Comparison of ENCODE assay signal across 21 mouse cellular contexts in the genomic region with DNA sequence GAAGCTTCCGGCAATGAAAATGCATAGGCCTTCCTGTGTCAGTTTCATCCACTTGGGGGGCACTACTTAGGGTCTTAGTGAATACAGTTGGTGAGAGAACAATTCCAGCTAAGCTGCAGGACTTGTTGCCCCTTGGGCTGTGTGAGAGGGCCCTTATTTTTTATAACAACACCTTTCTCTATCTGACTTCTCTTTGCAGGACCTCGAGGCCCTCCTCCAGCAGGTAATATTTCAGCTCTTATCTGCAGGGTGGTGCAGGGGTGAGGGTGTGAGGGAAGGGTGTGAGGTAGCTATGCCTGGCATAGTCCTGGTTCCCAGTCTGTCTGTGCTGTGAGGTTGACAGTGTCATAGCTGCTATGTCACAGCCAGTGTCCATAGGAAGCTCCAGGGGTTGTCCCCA. TPM values are rescaled to one million over a fixed set of nuclear protein-coding genes. Genes with fewer than 3 reads are reported as not detected.
A peak's percentile ranks its signal among the peaks of the same experiment; 100 is the strongest.
DNase-seq lines count a peak whose midpoint lies in the region; TF ChIP-seq lines count a peak whose summit lies in the region.
"Had no signal": no experiment of that assay in that cellular context is flagged by ENCODE, and none has a peak within 500 bp of the region (broad histone marks: within the 10 kb centered on the region; RNA-seq: fewer than 3 reads in every experiment).

No protein-coding gene starts in this region.

- intact Hi-C loops in heart, postnatal 10 days (cut with DNase I) = no loop called here

- H3K4me1 ChIP-seq in spleen, adult 2 months (ENCODE audit: control insufficient read depth, insufficient read depth, insufficient read length) = peaks cover 6% of the 10 kb centered on the region; the same call in 1 of the 2 replicates

- H3K4me3 ChIP-seq in spleen, adult 2 months (ENCODE audit: extremely low read depth, insufficient read depth, insufficient read length) = no peak overlapping the region

- TF ChIP-seq CTCF in spleen, adult 2 months (IDR thresholded peaks at IDR 0.05; ENCODE audit: extremely low read depth, insufficient read depth, insufficient read length, insufficient replicate concordance) = no peak

- peak overlapping the region; percentile 59 for H3K27ac ChIP-seq in spleen, adult 2 months (ENCODE audit: insufficient read depth, low read length)

- WGBS in spleen, adult 2 months = 82% methylated on average over 2 of the region's 2 CpGs

- H3K36me3 ChIP-seq in spleen, adult 2 months (ENCODE audit: control insufficient read depth, insufficient read depth, low read length) = peaks cover 47% of the 10 kb centered on the region
- H3K36me3 ChIP-seq: G1E had no signal

- DNase-seq in heart, adult 11 months = peak; percentile 71
- DNase-seq in heart, postnatal 10 days = no peak
- DNase-seq in spleen, adult 2 months (ENCODE audit: low read depth in 1 of 2, low spot score in 2 of 2) = no peak
- DNase-seq in spleen, postnatal 14 days (ENCODE audit: low spot score in 2 of 2) = no peak
- DNase-seq: adrenal gland, adult 2 months; adrenal gland, adult 8-10 months; adrenal gland, postnatal 10 days; adrenal gland, postnatal 14 days; adrenal gland, postnatal 25 days; adrenal gland, postnatal 36 days; cerebellum, adult 11 months; cerebellum, adult 11-12 months; cerebellum, adult 18-20 months had no signal

- H3K27me3 ChIP-seq in spleen, adult 2 months (ENCODE audit: control insufficient read depth, insufficient read depth, low read length) = no peaks in the 10 kb centered on the region
- H3K27me3 ChIP-seq: CH12.LX had no signal

- TF ChIP-seq POLR2A in spleen, adult 2 months (IDR thresholded peaks at IDR 0.05; ENCODE audit: low read depth, low read length) = no peak

RNA-seq across cellular contexts. Expression of a gene that starts 10.8 kb away (rescaled TPM):
- total RNA-seq in heart, postnatal 10 days (2021) = 1 to 10 TPM; 4.4 to 4.7 TPM
- polyA plus RNA-seq in spleen, adult 2 months (2012; rRNA removed) = 5,504 and 8,483 TPM in 2 replicates
- total RNA-seq: MEL had no signal
- polyA plus RNA-seq: C2C12 had no signal

RNA-seq across cellular contexts. Expression of a gene that starts 19.4 kb away (rescaled TPM):
- 1 to 10 TPM; 4.9 to 5.4 TPM for total RNA-seq in heart, postnatal 10 days (2021)
- polyA plus RNA-seq in spleen, adult 2 months (2012; rRNA removed) = 1,846 and 1,869 TPM in 2 replicates
- total RNA-seq: G1E, MEL had no signal
- polyA plus RNA-seq: C2C12, G1E, Patski had no signal

RNA-seq across cellular contexts. Expression of a gene that starts 29.6 kb away (rescaled TPM):
- under 1 TPM; 0.77 to 0.92 TPM for total RNA-seq in heart, postnatal 10 days (2021)
- 318 and 334 TPM in 2 replicates for polyA plus RNA-seq in spleen, adult 2 months (2012; rRNA removed)
- total RNA-seq: ES-E14 had no signal
- polyA plus RNA-seq: C2C12, G1E, Patski had no signal

RNA-seq across cellular contexts. Expression of a gene that starts 37.4 kb away (rescaled TPM):
- 1 to 10 TPM; 7.5 to 8.4 TPM for total RNA-seq in heart, postnatal 10 days (2021)
- polyA plus RNA-seq in spleen, adult 2 months (2012; rRNA removed) = 1,025 and 1,109 TPM in 2 replicates
- total RNA-seq: G1E had no signal
- polyA plus RNA-seq: C2C12, G1E had no signal

RNA-seq across cellular contexts. Expression of a gene that starts 57.2 kb away (rescaled TPM):
- not detected for total RNA-seq in heart, postnatal 10 days (2021)
- polyA plus RNA-seq in spleen, adult 2 months (2012; rRNA removed) = 11.4 and 13.5 TPM in 2 replicates
- total RNA-seq: adrenal gland, adult 18-20 months; adrenal gland, adult 2 months; adrenal gland, adult 8-10 months; adrenal gland, postnatal 14 days; adrenal gland, postnatal 25 days; adrenal gland, postnatal 36 days; adrenal gland, postnatal 4 days; ES-E14; MEL had no signal
- polyA plus RNA-seq: C2C12, G1E, Patski had no signal
